Mouse (Mus musculus) intestine, embryonic 16.5 days (tissue): ENCODE measurements at regions not wholly inside any gene's neighbourhood (a gene's known extent, or its start where the extent isn't known, plus 50 kb on each side); places are given as distances from the start of the nearest gene placed in this dataset.
A peak's percentile ranks its signal among the peaks of the same experiment; 100 is the strongest.
"Not testable (repeated sequence)": the region's sequence is repeated elsewhere in the genome, so short reads cannot be mapped to it uniquely, and the experiment has no call there.

Source experiments
- ATAC-seq: fragments of 200-750 bp; cut with Nextera tagmentation; 2 replicates; pipeline ENCODE4 v1.8.0; 2017; ENCODE audit warnings: moderate TSS enrichment, moderate library complexity
- H3K27ac ChIP-seq: fragments of 300-500 bp; sonication (generic); 2 replicates; pipeline ENCODE4 v1.5.1; 2014; ENCODE audit warnings: mild to moderate bottlenecking, low read length
- H3K27me3 ChIP-seq: fragments of 300-500 bp; sonication (generic); replicated peaks from 2 replicates; pipeline ENCODE4 v1.6.1; 2014; ENCODE audit warnings: low read length, control low read depth, mixed read lengths; ENCODE audit not compliant: control insufficient read depth, insufficient read depth
- H3K36me3 ChIP-seq: fragments of 300-500 bp; sonication (generic); 2 replicates; pipeline ENCODE4 v1.6.1; 2014; ENCODE audit warnings: low read length, control low read depth; ENCODE audit not compliant: control insufficient read depth, insufficient read depth
- H3K4me1 ChIP-seq: fragments of 300-500 bp; sonication (generic); 2 replicates; pipeline ENCODE4 v1.6.1; 2014; ENCODE audit warnings: low read length, control low read depth, mixed read lengths; ENCODE audit not compliant: control insufficient read depth, insufficient read depth
- H3K4me2 ChIP-seq: fragments of 300-500 bp; sonication (generic); 2 replicates; pipeline ENCODE4 v1.6.1; 2014; ENCODE audit warnings: low read depth, low read length, control low read depth
- H3K4me3 ChIP-seq: fragments of 300-500 bp; sonication (generic); 2 replicates; pipeline ENCODE4 v1.5.1; 2014; ENCODE audit warnings: mild to moderate bottlenecking, low read length
- H3K9ac ChIP-seq: fragments of 300-500 bp; sonication (generic); 2 replicates; pipeline ENCODE4 v1.6.1; 2014; ENCODE audit warnings: low read depth, low read length
- H3K9me3 ChIP-seq: fragments of 300-500 bp; sonication (generic); 2 replicates; pipeline ENCODE4 v1.6.1; 2016; ENCODE audit warnings: low read length, control low read depth; ENCODE audit not compliant: control insufficient read depth
- WGBS: fragments of 180-500 bp; shearing (Covaris S2); extraction: QIAGEN DNeasy Blood & Tissue Kit; methylation state at CpG from one replicate; pipeline ENCODE4 v1.1.7; 2014; 5-methylcytosine and 5-hydroxymethylcytosine counted together

- no peak overlapping the region for H3K27ac ChIP-seq
- H3K36me3 ChIP-seq = no peaks in the 10 kb centered on the region
- H3K27me3 ChIP-seq = no peaks in the 10 kb centered on the region
- H3K4me1 ChIP-seq = no peaks in the 10 kb centered on the region
- no peak overlapping the region for H3K9ac ChIP-seq
- no peak overlapping the region for H3K4me2 ChIP-seq
- ATAC-seq = no peak
- WGBS = 79% methylated on average over 4 of the region's 4 CpGs
- no peak overlapping the region for H3K4me3 ChIP-seq
- H3K9me3 ChIP-seq = 0 out of 2 replicates have a peak, but pooled peaks cover 2% of the 10 kb centered on the region
Measured at GRCm38 (mm10) chr15:14951246-14951645, 1777.3 kb upstream of the Cdh9 start.

- Histone ChIP-seq H3K36me3 (no peaks in the 10 kb centered on the region), H3K27me3 (no peaks in the 10 kb centered on the region), H3K4me3 (no peak overlapping the region), H3K4me2 (no peak overlapping the region), H3K9me3 (no peaks in the 10 kb centered on the region), H3K4me1 (no peaks in the 10 kb centered on the region), H3K27ac (no peak overlapping the region), H3K9ac (no peak overlapping the region)
- WGBS = 65% methylated on average over 3 of the region's 3 CpGs
- ATAC-seq = no peak
Measured at GRCm38 (mm10) chr15:14982227-14982626, 1746.3 kb upstream of the Cdh9 start.

- not testable (repeated sequence) for H3K9ac ChIP-seq, H3K4me1 ChIP-seq, H3K36me3 ChIP-seq, H3K27ac ChIP-seq, H3K4me3 ChIP-seq, H3K9me3 ChIP-seq, H3K4me2 ChIP-seq, H3K27me3 ChIP-seq
- ATAC-seq = peak; percentile 59; the same call in 1 of the 2 replicates
- WGBS = 58% methylated on average over 2 of the region's 2 CpGs
Measured at GRCm38 (mm10) chr15:15019352-15019751, 1709.2 kb upstream of the Cdh9 start.
